Mouse (Mus musculus): Measurements from ENCODE around the gene Ptgfrn. TPM values are rescaled to one million over a fixed set of nuclear protein-coding genes. Genes with fewer than 3 reads are reported as not detected.

Ptgfrn gene
- polyA plus RNA-seq, 1 experiment from 2014 or later: 10.5 TPM

DNA sequence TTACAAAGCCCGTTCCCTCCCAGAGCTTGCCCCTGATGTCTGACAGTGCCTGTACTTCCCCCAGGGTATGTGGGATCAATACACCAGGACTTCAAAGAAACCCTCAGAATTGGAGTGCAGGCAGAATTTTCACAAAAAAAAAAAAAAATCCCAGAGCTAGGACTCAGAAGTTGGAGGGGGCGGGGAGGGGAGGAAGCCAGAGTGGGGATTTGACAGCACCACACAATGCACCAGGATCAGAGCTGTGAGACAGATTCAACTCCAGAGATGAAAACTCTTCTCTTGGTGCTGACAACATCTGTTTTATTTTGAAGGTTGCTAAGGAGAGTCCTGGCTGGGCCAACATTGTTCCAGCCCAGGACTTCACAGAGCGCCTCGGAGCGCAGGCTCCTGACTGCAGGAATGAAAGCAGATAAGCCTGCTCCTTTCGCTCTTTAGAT lies 39.3 kb downstream of the Ptgfrn start:
- Histone ChIP-seq H3K27ac (ENCODE audit: low read length) (peak overlapping the region; percentile 75), H3K9ac (replicated peaks; ENCODE audit: low read depth, low read length) (no peak overlapping the region), H3K27me3 (ENCODE audit: control insufficient read depth, insufficient read depth, low read length) (no peaks in the 10 kb centered on the region), H3K4me3 (ENCODE audit: low read depth, low read length) (no peak overlapping the region), H3K4me2 (replicated peaks; ENCODE audit: low read depth, low read length) (no peak overlapping the region), H3K4me1 (ENCODE audit: control insufficient read depth, insufficient read depth, low read length) (peaks cover 23% of the 10 kb centered on the region; the same call in 1 of the 2 replicates), H3K36me3 (ENCODE audit: control insufficient read depth, insufficient read depth, low read length) (peaks cover 5% of the 10 kb centered on the region), H3K9me3 (ENCODE audit: control insufficient read depth, low read depth, low read length) (no peaks in the 10 kb centered on the region)
- peak; percentile 14; the same call in 1 of the 2 replicates for ATAC-seq (ENCODE audit: insufficient number of reproducible peaks, insufficient read depth, low FRiP score, low read depth)
- 57% methylated on average over 6 of the region's 6 CpGs for WGBS

DNA sequence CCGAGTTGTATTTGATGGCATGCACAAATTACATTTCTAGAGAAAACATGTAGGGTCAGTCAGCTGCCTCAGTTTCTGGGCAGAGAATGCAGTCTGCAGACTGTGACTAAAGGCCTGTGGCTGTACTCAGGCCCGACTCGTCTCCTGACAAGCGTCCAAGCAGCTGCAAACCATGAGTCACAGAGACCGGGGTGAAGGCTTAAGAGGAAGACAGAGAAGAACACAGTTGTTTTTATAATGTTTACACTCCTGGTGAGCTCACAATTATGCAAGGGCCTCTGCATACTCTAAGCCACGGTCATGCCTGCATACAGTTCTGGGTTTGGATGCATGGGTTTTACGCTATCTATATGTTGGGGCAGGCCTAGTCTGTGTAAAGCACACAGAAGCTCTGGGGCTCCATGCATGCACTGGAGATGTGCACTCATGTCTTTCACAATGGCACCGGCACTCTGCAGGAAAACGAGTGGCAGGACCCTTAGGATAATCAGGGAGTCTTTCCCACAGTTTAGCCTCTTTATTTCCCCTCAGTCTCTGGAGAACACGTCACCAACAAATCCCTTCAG lies 39.8 kb downstream of the Ptgfrn start:
- 52% methylated on average over 10 of the region's 10 CpGs for WGBS
- H3K36me3 ChIP-seq (ENCODE audit: control insufficient read depth, insufficient read depth, low read length): peaks cover 5% of the 10 kb centered on the region
- ATAC-seq (ENCODE audit: insufficient number of reproducible peaks, insufficient read depth, low FRiP score, low read depth): peak; percentile 30; the same call in 1 of the 2 replicates
- peaks cover 23% of the 10 kb centered on the region; the same call in 1 of the 2 replicates for H3K4me1 ChIP-seq (ENCODE audit: control insufficient read depth, insufficient read depth, low read length)
- peak overlapping the region; percentile 75 for H3K27ac ChIP-seq (ENCODE audit: low read length)
- H3K9ac ChIP-seq (replicated peaks; ENCODE audit: low read depth, low read length): no peak overlapping the region
- no peak overlapping the region for H3K4me3 ChIP-seq (ENCODE audit: low read depth, low read length)
- no peaks in the 10 kb centered on the region for H3K27me3 ChIP-seq (ENCODE audit: control insufficient read depth, insufficient read depth, low read length)
- H3K9me3 ChIP-seq (ENCODE audit: control insufficient read depth, low read depth, low read length): no peaks in the 10 kb centered on the region
- H3K4me2 ChIP-seq (replicated peaks; ENCODE audit: low read depth, low read length): no peak overlapping the region

DNA sequence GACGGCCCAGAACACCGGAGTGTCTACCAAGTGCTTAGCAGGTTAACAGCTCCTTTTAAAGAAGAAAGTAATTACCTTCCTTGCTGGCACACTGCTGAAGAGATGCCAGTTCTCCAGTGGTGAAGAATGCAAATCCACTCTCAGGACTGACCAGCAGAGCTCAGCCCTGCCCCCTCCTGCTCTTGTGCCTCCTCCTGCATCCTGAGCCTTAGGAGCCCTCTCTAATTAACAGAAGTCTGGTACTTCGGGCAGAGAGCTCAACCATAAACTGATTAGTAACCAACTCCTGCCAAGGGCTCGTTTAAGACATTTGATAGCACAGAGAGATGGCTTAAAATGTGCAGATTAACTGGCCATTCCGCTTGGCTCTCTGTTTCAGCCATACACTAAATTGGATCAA lies 41.4 kb downstream of the Ptgfrn start:
- H3K27me3 ChIP-seq (ENCODE audit: control insufficient read depth, insufficient read depth, low read length): no peaks in the 10 kb centered on the region
- H3K9me3 ChIP-seq (ENCODE audit: control insufficient read depth, low read depth, low read length): no peaks in the 10 kb centered on the region
- no peak for ATAC-seq (ENCODE audit: insufficient number of reproducible peaks, insufficient read depth, low FRiP score, low read depth)
- no peak overlapping the region for H3K9ac ChIP-seq (replicated peaks; ENCODE audit: low read depth, low read length)
- 67% methylated on average over 5 of the region's 5 CpGs for WGBS
- H3K36me3 ChIP-seq (ENCODE audit: control insufficient read depth, insufficient read depth, low read length): peaks cover 5% of the 10 kb centered on the region
- no peak overlapping the region for H3K4me2 ChIP-seq (replicated peaks; ENCODE audit: low read depth, low read length)
- H3K4me1 ChIP-seq (ENCODE audit: control insufficient read depth, insufficient read depth, low read length): peaks cover 23% of the 10 kb centered on the region; the same call in 1 of the 2 replicates
- H3K27ac ChIP-seq (ENCODE audit: low read length): no peak overlapping the region
- no peak overlapping the region for H3K4me3 ChIP-seq (ENCODE audit: low read depth, low read length)

DNA sequence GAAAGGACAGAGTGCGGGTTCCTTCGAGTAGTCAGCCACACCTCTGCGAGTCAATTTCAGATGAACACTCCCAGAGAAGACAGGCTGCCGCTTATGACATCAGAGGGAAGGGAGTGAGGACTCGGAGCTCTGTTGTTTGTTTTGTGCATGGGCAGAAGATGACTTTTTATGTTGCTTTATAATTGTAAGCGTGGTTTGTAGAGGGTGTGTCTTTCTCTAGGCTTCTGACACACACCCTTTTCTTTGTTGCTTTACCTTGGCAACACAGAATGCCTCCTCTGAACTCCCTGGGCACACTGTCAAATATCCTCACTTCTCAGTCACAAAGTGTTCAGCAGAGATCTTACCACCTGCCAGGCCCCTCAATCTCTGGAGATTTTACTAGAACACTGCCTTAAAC lies 43.9 kb downstream of the Ptgfrn start:
- Histone ChIP-seq H3K4me1 (ENCODE audit: control insufficient read depth, insufficient read depth, low read length) (peaks cover 17% of the 10 kb centered on the region; the same call in 1 of the 2 replicates), H3K27ac (ENCODE audit: low read length) (no peak overlapping the region), H3K9me3 (ENCODE audit: control insufficient read depth, low read depth, low read length) (no peaks in the 10 kb centered on the region), H3K9ac (replicated peaks; ENCODE audit: low read depth, low read length) (no peak overlapping the region), H3K4me3 (ENCODE audit: low read depth, low read length) (no peak overlapping the region), H3K4me2 (replicated peaks; ENCODE audit: low read depth, low read length) (no peak overlapping the region), H3K36me3 (ENCODE audit: control insufficient read depth, insufficient read depth, low read length) (no peaks in the 10 kb centered on the region; the same call in 1 of the 2 replicates), H3K27me3 (ENCODE audit: control insufficient read depth, insufficient read depth, low read length) (no peaks in the 10 kb centered on the region)
- no peak for ATAC-seq (ENCODE audit: insufficient number of reproducible peaks, insufficient read depth, low FRiP score, low read depth)
- WGBS: 72% methylated on average over 6 of the region's 6 CpGs

- WGBS: 91% methylated on average over 7 of the region's 7 CpGs
- H3K4me1 ChIP-seq (ENCODE audit: control insufficient read depth, insufficient read depth, low read length): no peaks in the 10 kb centered on the region
- H3K9ac ChIP-seq (replicated peaks; ENCODE audit: low read depth, low read length): no peak overlapping the region
- no peak for ATAC-seq (ENCODE audit: insufficient number of reproducible peaks, insufficient read depth, low FRiP score, low read depth)
- H3K27me3 ChIP-seq (ENCODE audit: control insufficient read depth, insufficient read depth, low read length): no peaks in the 10 kb centered on the region
- no peak overlapping the region for H3K4me3 ChIP-seq (ENCODE audit: low read depth, low read length)
- no peaks in the 10 kb centered on the region for H3K9me3 ChIP-seq (ENCODE audit: control insufficient read depth, low read depth, low read length)
- no peak overlapping the region for H3K4me2 ChIP-seq (replicated peaks; ENCODE audit: low read depth, low read length)
- H3K27ac ChIP-seq (ENCODE audit: low read length): no peak overlapping the region
- peaks cover 23% of the 10 kb centered on the region; the same call in 1 of the 2 replicates for H3K36me3 ChIP-seq (ENCODE audit: control insufficient read depth, insufficient read depth, low read length)
Measured at GRCm38 (mm10) chr3:101061865-101062585, 48.1 kb downstream of the Ptgfrn start.

DNA sequence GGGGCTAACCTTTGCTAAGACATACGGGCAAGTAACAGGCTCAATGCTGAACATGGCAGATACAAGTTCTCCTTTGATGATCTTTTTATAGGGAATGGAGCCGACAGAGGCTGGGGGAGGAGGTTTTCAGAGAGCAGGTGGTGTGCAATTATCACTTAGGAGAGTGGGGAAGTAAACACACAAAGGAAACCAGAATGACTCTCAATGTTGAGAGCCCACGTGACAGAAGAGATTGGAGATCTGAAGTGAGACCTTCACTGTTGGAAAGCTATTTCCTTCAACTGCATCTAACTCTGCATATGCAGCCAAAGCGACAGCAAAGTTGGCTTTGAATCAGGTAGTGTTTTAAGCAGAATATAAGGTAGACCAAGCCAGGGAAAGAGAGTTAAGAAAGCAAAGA lies 50.9 kb downstream of the Ptgfrn start:
- Histone ChIP-seq H3K36me3 (ENCODE audit: control insufficient read depth, insufficient read depth, low read length) (peaks cover 30% of the 10 kb centered on the region; the same call in 1 of the 2 replicates), H3K4me1 (ENCODE audit: control insufficient read depth, insufficient read depth, low read length) (no peaks in the 10 kb centered on the region), H3K9ac (replicated peaks; ENCODE audit: low read depth, low read length) (no peak overlapping the region), H3K4me2 (replicated peaks; ENCODE audit: low read depth, low read length) (no peak overlapping the region), H3K4me3 (ENCODE audit: low read depth, low read length) (no peak overlapping the region), H3K27ac (ENCODE audit: low read length) (no peak overlapping the region), H3K9me3 (ENCODE audit: control insufficient read depth, low read depth, low read length) (no peaks in the 10 kb centered on the region), H3K27me3 (ENCODE audit: control insufficient read depth, insufficient read depth, low read length) (no peaks in the 10 kb centered on the region)
- WGBS: 76% methylated on average over 4 of the region's 4 CpGs
- ATAC-seq (ENCODE audit: insufficient number of reproducible peaks, insufficient read depth, low FRiP score, low read depth): no peak

- Histone ChIP-seq H3K27ac (ENCODE audit: low read length) (no peak overlapping the region), H3K4me2 (replicated peaks; ENCODE audit: low read depth, low read length) (no peak overlapping the region), H3K4me3 (ENCODE audit: low read depth, low read length) (no peak overlapping the region), H3K27me3 (ENCODE audit: control insufficient read depth, insufficient read depth, low read length) (no peaks in the 10 kb centered on the region), H3K36me3 (ENCODE audit: control insufficient read depth, insufficient read depth, low read length) (peaks cover 34% of the 10 kb centered on the region; the same call in 1 of the 2 replicates), H3K9me3 (ENCODE audit: control insufficient read depth, low read depth, low read length) (no peaks in the 10 kb centered on the region), H3K9ac (replicated peaks; ENCODE audit: low read depth, low read length) (no peak overlapping the region), H3K4me1 (ENCODE audit: control insufficient read depth, insufficient read depth, low read length) (no peaks in the 10 kb centered on the region)
- no peak for ATAC-seq (ENCODE audit: insufficient number of reproducible peaks, insufficient read depth, low FRiP score, low read depth)
- 81% methylated on average over 2 of the region's 2 CpGs for WGBS
Measured at GRCm38 (mm10) chr3:101058203-101058602, 51.9 kb downstream of the Ptgfrn start.

DNA sequence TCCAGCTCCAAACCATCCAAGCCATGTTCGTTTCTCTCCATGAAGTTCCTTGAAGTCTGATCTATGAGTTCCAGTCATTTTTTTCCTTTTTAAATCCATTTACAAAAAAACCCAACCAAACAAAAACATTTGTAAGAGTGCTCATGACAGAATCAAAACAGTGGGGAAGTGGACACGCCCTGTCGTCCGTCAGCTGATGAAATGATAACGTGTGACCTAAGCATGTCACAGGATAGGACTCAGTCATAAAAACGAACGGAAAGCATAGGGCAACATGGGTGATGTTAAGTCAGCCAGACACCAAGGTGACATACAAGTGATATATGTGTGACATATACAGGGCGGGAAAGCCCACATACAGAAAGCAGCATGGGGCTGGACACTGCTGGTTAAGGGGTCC lies 54.9 kb downstream of the Ptgfrn start:
- WGBS: 80% methylated on average over 8 of the region's 8 CpGs

More for the DNA sequence above, 54.9 kb downstream of the Ptgfrn start:
- Histone ChIP-seq H3K4me1 (ENCODE audit: control insufficient read depth, insufficient read depth, low read length) (no peaks in the 10 kb centered on the region), H3K27me3 (ENCODE audit: control insufficient read depth, insufficient read depth, low read length) (no peaks in the 10 kb centered on the region), H3K9me3 (ENCODE audit: control insufficient read depth, low read depth, low read length) (no peaks in the 10 kb centered on the region), H3K9ac (replicated peaks; ENCODE audit: low read depth, low read length) (no peak overlapping the region), H3K36me3 (ENCODE audit: control insufficient read depth, insufficient read depth, low read length) (peaks cover 28% of the 10 kb centered on the region; the same call in 1 of the 2 replicates), H3K4me3 (ENCODE audit: low read depth, low read length) (no peak overlapping the region), H3K27ac (ENCODE audit: low read length) (no peak overlapping the region), H3K4me2 (replicated peaks; ENCODE audit: low read depth, low read length) (no peak overlapping the region)
- no peak for ATAC-seq (ENCODE audit: insufficient number of reproducible peaks, insufficient read depth, low FRiP score, low read depth)

All from stomach, embryonic 14.5 days (tissue).